Mouse (Mus musculus) Muller cell, postnatal 12 days (primary cell): ENCODE results near the gene Hnrnph1.
"Not testable (repeated sequence)": the region's sequence is repeated elsewhere in the genome, so short reads cannot be mapped to it uniquely, and the experiment has no call there.

ENCODE experiments used
- DNase-seq: peaks from one replicate; pipeline ENCODE4 v3.0.0-alpha.2; 2015; ENCODE audit errors: inconsistent ontology term

The Hnrnph1 gene

GRCm38 (mm10) chr11:50376911-50377891, at the start of gene Hnrnph1:
TSS of gene Hnrnph1 (plus strand) at chr11:50376990.
- peak; percentile 99 for DNase-seq

- DNase-seq = no peak
Observed at GRCm38 (mm10) chr11:50328075-50328625, 48.6 kb upstream of the Hnrnph1 start.

GRCm38 (mm10) chr11:50329378-50329777, 47.4 kb upstream of the Hnrnph1 start:
- no peak for DNase-seq

DNA sequence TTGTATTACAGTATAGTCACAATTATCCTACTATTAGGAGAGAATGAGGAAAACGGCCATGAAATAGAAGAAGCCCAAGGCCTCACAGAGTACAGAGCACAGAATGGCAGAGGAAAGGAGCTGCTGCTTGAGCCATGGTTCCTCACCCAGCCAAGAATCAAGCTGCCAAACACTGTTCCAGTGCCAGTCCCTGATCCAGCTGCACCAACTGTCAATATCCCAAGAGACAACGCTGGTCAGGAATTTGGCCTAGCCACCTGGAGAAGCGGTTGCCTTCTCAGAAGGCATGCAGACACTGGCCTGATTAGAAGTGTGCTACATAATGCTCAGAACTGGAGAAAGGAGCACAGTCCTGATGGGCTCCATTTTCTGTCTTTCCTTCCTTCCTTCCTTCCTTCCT, 43.6 kb upstream of the Hnrnph1 start:
- no peak for DNase-seq

DNA sequence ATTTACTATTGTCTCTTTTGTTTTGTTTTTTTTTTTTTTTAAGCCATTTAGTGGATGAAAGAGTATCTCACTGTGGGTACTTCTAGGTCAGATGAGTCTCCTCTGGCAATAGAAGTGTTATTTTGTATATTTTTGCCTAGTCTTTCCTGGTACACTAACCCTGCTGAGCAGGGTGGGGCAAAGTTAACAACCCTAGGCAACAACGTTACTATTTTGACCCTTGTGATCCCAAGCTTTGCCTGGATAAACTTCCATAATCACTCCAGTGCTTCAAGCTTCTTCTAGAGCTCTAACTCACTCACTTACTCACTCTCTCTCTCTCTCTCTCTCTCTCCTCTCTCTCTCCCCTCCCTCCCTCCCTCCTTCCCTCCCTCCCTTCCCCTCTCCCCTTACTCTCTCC, 40.7 kb upstream of the Hnrnph1 start:
- DNase-seq = no peak

GRCm38 (mm10) chr11:50336891-50337290, 39.9 kb upstream of the Hnrnph1 start:
- no peak for DNase-seq

DNA sequence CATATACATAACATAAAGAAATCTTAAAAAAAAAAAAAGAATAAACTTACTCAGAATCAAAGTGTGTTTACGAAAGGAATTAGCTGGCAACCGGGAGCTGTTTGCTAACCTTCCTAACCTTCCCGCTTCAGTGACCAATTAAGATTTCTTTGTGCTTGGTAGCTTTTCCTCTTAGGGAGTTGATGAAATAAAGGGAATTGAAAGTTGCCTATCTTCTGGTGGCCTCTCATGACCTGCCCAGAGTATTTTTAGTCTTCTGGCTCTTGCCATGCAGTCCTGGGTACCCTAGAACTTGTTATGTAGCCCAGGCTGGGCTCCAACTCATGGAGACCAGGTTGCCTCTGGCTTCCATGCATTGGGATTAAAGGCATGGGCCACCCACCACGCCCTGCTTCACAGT, 31.3 kb upstream of the Hnrnph1 start:
- DNase-seq = no peak

- DNase-seq = no peak
Observed at GRCm38 (mm10) chr11:50346256-50347032, 30.3 kb upstream of the Hnrnph1 start.

GRCm38 (mm10) chr11:50352177-50352576, 24.6 kb upstream of the Hnrnph1 start:
- DNase-seq = no peak

DNA sequence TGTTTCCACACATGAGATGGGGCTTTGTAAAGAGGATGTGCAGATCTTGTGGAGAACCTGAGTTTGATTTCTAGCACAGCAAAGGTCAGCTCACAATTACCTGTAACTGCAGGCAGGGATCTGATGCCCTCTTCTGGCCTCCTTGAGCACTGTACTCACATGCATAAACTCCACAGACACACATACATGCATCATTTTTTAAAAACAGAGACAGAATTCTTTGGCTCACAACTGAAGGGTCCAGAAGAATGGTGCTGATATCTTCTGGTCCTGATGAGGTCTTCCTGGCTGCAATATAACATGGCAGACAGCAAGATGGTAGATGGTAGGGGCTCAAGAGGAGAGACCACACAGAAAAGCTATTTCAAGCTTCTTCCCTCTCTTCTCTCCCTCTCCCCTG, 22.6 kb upstream of the Hnrnph1 start, which contains the start of gene Cby3:
Gene Cby3, plus strand, starts transcription at position 301 of the 400 bp plus-strand sequence.
- no peak for DNase-seq

GRCm38 (mm10) chr11:50354851-50355250, 21.9 kb upstream of the Hnrnph1 start:
- no peak for DNase-seq

GRCm38 (mm10) chr11:50355395-50355794, 21.4 kb upstream of the Hnrnph1 start:
- DNase-seq = no peak

GRCm38 (mm10) chr11:50358950-50359861, 17.6 kb upstream of the Hnrnph1 start:
- peak; percentile 49 for DNase-seq

DNA sequence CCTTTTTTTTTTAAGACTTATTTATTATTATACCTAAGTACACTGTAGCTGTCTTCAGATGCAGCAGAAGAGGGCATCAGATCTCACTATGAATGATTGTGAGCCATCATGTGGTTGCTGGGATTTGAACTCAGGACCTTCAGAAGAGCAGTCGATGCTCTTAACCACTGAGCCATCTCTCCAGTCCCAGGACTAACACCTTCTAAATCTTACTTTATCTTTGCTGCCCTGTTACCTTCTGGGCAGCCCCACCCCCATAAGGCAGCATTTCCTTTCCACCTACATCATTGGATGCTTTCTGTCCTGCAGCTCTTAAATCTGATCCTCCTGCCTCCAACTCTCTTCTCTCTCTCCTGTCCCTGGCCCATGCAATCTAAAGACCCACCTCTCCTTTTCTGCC, 15.5 kb upstream of the Hnrnph1 start:
- not testable (repeated sequence) for DNase-seq

DNA sequence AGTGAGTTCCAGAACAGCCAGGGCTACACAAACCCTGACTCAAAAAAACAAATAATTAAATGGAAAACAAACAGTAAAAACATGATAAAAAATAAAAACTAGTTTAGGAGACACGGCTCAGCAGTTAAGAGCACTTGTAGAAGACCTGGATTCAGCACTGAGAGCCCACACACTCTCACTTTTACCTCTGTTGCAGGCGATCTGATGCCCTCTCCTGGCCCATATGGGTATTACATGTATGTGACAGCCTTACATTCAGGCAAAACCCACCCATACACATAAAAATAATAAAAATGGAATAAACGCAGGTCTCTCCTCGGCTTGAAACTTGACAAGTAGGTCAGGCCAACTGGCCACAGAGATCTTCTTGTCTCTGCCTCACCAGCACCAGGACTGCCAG, 12.2 kb upstream of the Hnrnph1 start:
- peak; percentile 39 for DNase-seq

GRCm38 (mm10) chr11:50365322-50365721, 11.5 kb upstream of the Hnrnph1 start:
- no peak for DNase-seq

GRCm38 (mm10) chr11:50367531-50367930, 9.3 kb upstream of the Hnrnph1 start:
- DNase-seq = no peak

DNA sequence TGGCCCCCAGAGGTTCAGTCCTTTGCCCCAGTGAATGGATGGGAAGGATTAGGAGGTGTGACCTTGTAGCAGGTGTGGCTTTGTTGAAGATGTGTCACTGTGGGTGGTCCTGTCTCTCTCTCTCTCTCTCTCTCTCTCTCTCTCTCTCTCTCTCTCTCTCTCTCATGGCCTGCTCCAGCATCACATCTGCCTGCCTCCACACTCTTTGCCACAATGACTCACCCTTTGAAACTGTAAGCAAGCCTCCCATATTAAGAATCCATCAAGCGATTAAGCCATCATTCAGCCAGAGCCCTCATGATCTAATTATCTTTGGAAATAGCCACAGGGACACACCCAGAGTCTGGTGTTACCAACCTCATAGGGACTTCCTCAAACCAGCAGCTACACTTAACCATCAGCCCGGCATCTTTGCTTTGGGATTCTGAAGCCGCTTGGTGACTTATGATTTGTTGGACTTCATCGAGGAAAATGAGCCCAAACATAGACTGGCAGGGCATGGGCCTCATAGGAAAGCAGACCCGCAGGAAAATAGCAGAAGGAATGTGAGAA, 7.4 kb upstream of the Hnrnph1 start:
- DNase-seq = peak; percentile 77

GRCm38 (mm10) chr11:50370969-50371368, 5.8 kb upstream of the Hnrnph1 start:
- no peak for DNase-seq

DNA sequence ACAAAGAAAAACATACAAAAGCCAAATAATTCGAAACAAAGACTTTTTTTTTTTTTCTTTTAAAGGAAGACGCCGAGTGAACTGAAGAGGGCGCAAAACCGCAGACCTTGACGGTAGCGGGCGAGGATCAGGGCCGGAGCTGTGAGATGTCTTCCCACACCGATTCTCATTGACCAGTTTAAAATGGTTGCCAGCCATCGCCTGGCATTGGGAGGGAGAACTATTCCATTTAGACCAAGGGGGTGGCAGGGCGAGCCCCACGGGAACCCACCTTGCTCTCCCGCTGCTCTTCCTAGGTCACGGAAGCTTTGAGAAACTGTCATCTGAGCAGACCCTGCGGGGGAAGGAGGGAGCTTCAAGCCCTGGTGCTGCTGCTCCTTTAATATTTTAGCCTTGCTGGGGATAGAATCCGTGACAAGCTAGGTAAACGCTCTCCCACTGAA, 5.4 kb upstream of the Hnrnph1 start:
- DNase-seq = peak; percentile 48

- DNase-seq = no peak
Observed at GRCm38 (mm10) chr11:50371911-50372310, 4.9 kb upstream of the Hnrnph1 start.
